Mouse (Mus musculus) midbrain, embryonic 11.5 days (tissue): Measurements from ENCODE around the gene Cfap58. TPM values are rescaled to one million over a fixed set of nuclear protein-coding genes. Genes with fewer than 3 reads are reported as not detected.
A peak's percentile ranks its signal among the peaks of the same experiment; 100 is the strongest.

Source experiments
- ATAC-seq: fragments of 200-750 bp; cut with Nextera tagmentation; 2 replicates; pipeline ENCODE4 v1.8.0; 2017; ENCODE audit warnings: moderate TSS enrichment, moderate library complexity; ENCODE audit not compliant: low FRiP score
- DNase-seq: peaks from one replicate; pipeline ENCODE4 v3.0.0; 2015; ENCODE audit warnings: low spot score; ENCODE audit errors: missing footprints
- H3K27ac ChIP-seq: fragments of 300-500 bp; sonication (generic); 2 replicates; pipeline ENCODE4 v1.5.1; 2014; ENCODE audit warnings: low read depth, low read length
- H3K27me3 ChIP-seq: fragments of 300-500 bp; sonication (generic); 2 replicates; pipeline ENCODE4 v1.6.1; 2014; ENCODE audit warnings: mild to moderate bottlenecking, low read length, moderate library complexity, mixed read lengths; ENCODE audit not compliant: control insufficient read depth, insufficient read depth
- H3K36me3 ChIP-seq: fragments of 300-500 bp; sonication (generic); 2 replicates; pipeline ENCODE4 v1.6.1; 2014; ENCODE audit warnings: mild to moderate bottlenecking, low read length, moderate library complexity, mixed read lengths; ENCODE audit not compliant: control insufficient read depth, insufficient read depth
- H3K4me1 ChIP-seq: fragments of 300-500 bp; sonication (generic); 2 replicates; pipeline ENCODE4 v1.6.1; 2014; ENCODE audit warnings: low read length; ENCODE audit not compliant: control insufficient read depth, insufficient read depth
- H3K4me2 ChIP-seq: fragments of 300-500 bp; sonication (generic); 2 replicates; pipeline ENCODE4 v1.6.1; 2014; ENCODE audit warnings: mild to moderate bottlenecking, moderate library complexity
- H3K4me3 ChIP-seq: fragments of 300-500 bp; sonication (generic); 2 replicates; pipeline ENCODE4 v1.5.1; 2014; ENCODE audit warnings: low read depth, low read length
- H3K9ac ChIP-seq: fragments of 300-500 bp; sonication (generic); 2 replicates; pipeline ENCODE4 v1.6.1; 2014; ENCODE audit warnings: low read length
- H3K9me3 ChIP-seq: fragments of 300-500 bp; sonication (generic); 2 replicates; pipeline ENCODE4 v1.6.1; 2016; ENCODE audit warnings: low read length; ENCODE audit not compliant: control insufficient read depth
- WGBS: fragments of 180-500 bp; shearing (Covaris S2); extraction: QIAGEN DNeasy Blood & Tissue Kit; methylation state at CpG from one replicate; pipeline ENCODE4 v1.1.7; 2014; 5-methylcytosine and 5-hydroxymethylcytosine counted together
- polyA plus RNA-seq: library from polyadenylated mRNA; unstranded; fragments of >200 nt; fragmentation: Nextera tagmentation; extraction: Ambion mirVana; gene quantifications from 2 replicates; pipeline ENCODE4 v1.2.1, GENCODE M21; 2014

The Cfap58 gene
- polyA plus RNA-seq, 1 experiment from 2014 or later, result 0.20 TPM

- Histone ChIP-seq H3K9me3 (no peaks in the 10 kb centered on the region), H3K4me1 (no peaks in the 10 kb centered on the region), H3K27me3 (no peaks in the 10 kb centered on the region), H3K4me3 (no peak overlapping the region), H3K27ac (no peak overlapping the region), H3K36me3 (no peaks in the 10 kb centered on the region), H3K9ac (no peak overlapping the region), H3K4me2 (no peak overlapping the region)
- 89% methylated on average over 15 of the region's 15 CpGs for WGBS
- no peak for ATAC-seq
- peak; percentile 57 for DNase-seq
Observed at GRCm38 (mm10) chr19:47985606-47986213, 48.2 kb downstream of the Cfap58 start.

GRCm38 (mm10) chr19:47987986-47988385, 50.5 kb downstream of the Cfap58 start:
- WGBS, result 92% methylated on average over 11 of the region's 11 CpGs
- no peak for DNase-seq
- H3K9me3 ChIP-seq, result no peaks in the 10 kb centered on the region

GRCm38 (mm10) chr19:47988456-47988855, 51.0 kb downstream of the Cfap58 start:
- Histone ChIP-seq H3K9me3 (no peaks in the 10 kb centered on the region), H3K4me2 (no peak overlapping the region), H3K9ac (no peak overlapping the region), H3K27me3 (no peaks in the 10 kb centered on the region), H3K4me3 (no peak overlapping the region), H3K4me1 (no peaks in the 10 kb centered on the region), H3K27ac (no peak overlapping the region), H3K36me3 (no peaks in the 10 kb centered on the region)
- DNase-seq (no peak), ATAC-seq (peak; percentile 48; the same call in 1 of the 2 replicates)
- 41% methylated on average over 16 of the region's 16 CpGs for WGBS

More at GRCm38 (mm10) chr19:47987986-47988385, 50.5 kb downstream of the Cfap58 start:
- no peaks in the 10 kb centered on the region for H3K4me1 ChIP-seq
- H3K4me2 ChIP-seq, result no peak overlapping the region
- no peak overlapping the region for H3K9ac ChIP-seq
- no peak overlapping the region for H3K4me3 ChIP-seq
- no peak for ATAC-seq
- no peak overlapping the region for H3K27ac ChIP-seq
- H3K36me3 ChIP-seq, result no peaks in the 10 kb centered on the region
- H3K27me3 ChIP-seq, result no peaks in the 10 kb centered on the region

GRCm38 (mm10) chr19:47988880-47989574, 51.6 kb downstream of the Cfap58 start:
- H3K4me3 ChIP-seq, result no peak overlapping the region
- H3K9me3 ChIP-seq, result no peaks in the 10 kb centered on the region
- no peak overlapping the region for H3K4me2 ChIP-seq
- DNase-seq, result peak; percentile 81
- no peak overlapping the region for H3K9ac ChIP-seq
- H3K27me3 ChIP-seq, result no peaks in the 10 kb centered on the region
- no peaks in the 10 kb centered on the region for H3K4me1 ChIP-seq
- peak; percentile 52 for ATAC-seq
- H3K27ac ChIP-seq, result no peak overlapping the region
- no peaks in the 10 kb centered on the region for H3K36me3 ChIP-seq
- WGBS, result 68% methylated on average over 13 of the region's 13 CpGs

- no peaks in the 10 kb centered on the region for H3K36me3 ChIP-seq
- H3K27me3 ChIP-seq, result no peaks in the 10 kb centered on the region
- no peaks in the 10 kb centered on the region for H3K9me3 ChIP-seq
- no peak overlapping the region for H3K4me3 ChIP-seq
- H3K27ac ChIP-seq, result no peak overlapping the region
- DNase-seq (no peak), ATAC-seq (peak; percentile 22; the same call in 1 of the 2 replicates)
- no peaks in the 10 kb centered on the region for H3K4me1 ChIP-seq
- H3K4me2 ChIP-seq, result no peak overlapping the region
- WGBS, result 75% methylated on average over 4 of the region's 4 CpGs
- H3K9ac ChIP-seq, result no peak overlapping the region
Observed at GRCm38 (mm10) chr19:47989575-47989891, 52.1 kb downstream of the Cfap58 start.

- no peak overlapping the region for H3K27ac ChIP-seq
- ATAC-seq (no peak), DNase-seq (no peak)
- WGBS, result 82% methylated on average over 13 of the region's 13 CpGs
- H3K9me3 ChIP-seq, result no peaks in the 10 kb centered on the region
- H3K4me2 ChIP-seq, result no peak overlapping the region
- no peaks in the 10 kb centered on the region; the same call in 1 of the 2 replicates for H3K4me1 ChIP-seq
- H3K4me3 ChIP-seq, result no peak overlapping the region
- H3K27me3 ChIP-seq, result no peaks in the 10 kb centered on the region
- H3K9ac ChIP-seq, result no peak overlapping the region
- H3K36me3 ChIP-seq, result no peaks in the 10 kb centered on the region
Observed at GRCm38 (mm10) chr19:48001240-48001639, 63.8 kb downstream of the Cfap58 start.

GRCm38 (mm10) chr19:48001774-48002173, 64.3 kb downstream of the Cfap58 start:
- H3K4me3 ChIP-seq, result no peak overlapping the region
- H3K9me3 ChIP-seq, result no peaks in the 10 kb centered on the region; the same call in 1 of the 2 replicates
- no peak overlapping the region for H3K4me2 ChIP-seq
- DNase-seq (peak; percentile 56), ATAC-seq (no peak)
- H3K27me3 ChIP-seq, result no peaks in the 10 kb centered on the region
- no peaks in the 10 kb centered on the region for H3K36me3 ChIP-seq
- no peak overlapping the region for H3K9ac ChIP-seq
- 88% methylated on average over 11 of the region's 11 CpGs for WGBS
- no peaks in the 10 kb centered on the region; the same call in 1 of the 2 replicates for H3K4me1 ChIP-seq
- H3K27ac ChIP-seq, result no peak overlapping the region

GRCm38 (mm10) chr19:48008771-48009413, 71.4 kb downstream of the Cfap58 start:
- no peak for ATAC-seq
- Histone ChIP-seq H3K4me2 (no peak overlapping the region), H3K4me1 (no peaks in the 10 kb centered on the region), H3K9me3 (no peaks in the 10 kb centered on the region; the same call in 1 of the 2 replicates), H3K4me3 (no peak overlapping the region), H3K9ac (no peak overlapping the region), H3K27me3 (no peaks in the 10 kb centered on the region), H3K27ac (no peak overlapping the region), H3K36me3 (no peaks in the 10 kb centered on the region)
- WGBS, result 76% methylated on average over 12 of the region's 12 CpGs
- no peak for DNase-seq
